Mouse (Mus musculus): ENCODE measurements around the gene Rab31.

The Rab31 gene

DNA sequence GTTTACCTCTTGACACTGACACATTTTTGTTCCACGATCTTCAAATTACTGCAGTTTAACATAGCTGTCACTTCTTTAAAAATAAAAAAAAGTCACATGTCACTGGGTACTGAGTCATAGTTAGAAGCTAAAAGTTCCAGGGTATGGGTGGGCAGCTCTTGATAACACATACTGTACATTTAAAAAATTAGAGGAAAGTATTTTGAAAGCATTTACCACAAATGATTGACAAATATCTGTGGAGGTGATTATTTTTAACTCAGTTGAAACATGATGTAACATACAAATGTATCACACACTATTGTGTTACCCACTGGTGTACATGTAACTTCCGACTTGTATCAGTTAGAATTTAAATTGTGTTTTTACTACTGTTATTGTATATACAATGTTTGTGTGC, 37.5 kb downstream of the Rab31 start:
- no peak for DNase-seq

DNA sequence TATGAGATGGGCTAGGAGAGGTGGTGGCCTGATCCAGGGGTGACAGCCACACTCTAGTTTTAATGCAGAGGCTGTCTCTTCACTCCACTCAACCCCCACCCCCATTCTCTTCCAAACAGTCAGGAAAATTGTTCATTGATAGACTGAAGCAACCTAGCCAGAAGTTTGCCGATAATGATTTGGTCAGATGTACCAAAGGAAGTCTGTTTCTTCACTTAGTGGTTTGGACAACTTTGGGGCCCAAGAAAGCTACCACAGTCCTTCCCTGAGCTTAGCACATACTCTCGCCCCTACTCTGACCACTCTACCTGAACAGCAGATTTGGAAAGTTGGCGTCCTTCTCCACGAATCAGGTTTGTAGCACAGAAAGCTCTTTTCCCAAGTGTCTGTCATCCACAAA, 39.9 kb downstream of the Rab31 start:
- no peak for DNase-seq

DNA sequence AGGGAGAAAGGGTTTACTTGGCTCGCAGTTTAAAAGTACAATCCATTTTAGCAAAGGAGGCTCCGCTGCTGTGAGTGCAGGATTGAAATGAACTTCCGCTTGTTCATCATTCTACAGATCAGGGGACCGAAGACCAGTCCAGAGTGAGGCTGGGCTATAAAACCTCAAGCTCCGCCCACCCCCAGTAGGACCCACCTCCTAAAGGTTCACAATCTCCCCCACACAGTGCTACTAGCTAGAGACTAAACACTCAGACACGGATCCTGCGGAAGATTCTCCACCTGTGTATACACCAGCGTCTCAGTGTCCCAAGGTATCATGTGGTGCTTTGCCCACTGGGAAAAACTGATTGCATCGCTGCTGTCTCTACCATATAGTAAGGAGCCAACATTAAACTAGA, 40.8 kb downstream of the Rab31 start:
- no peak for DNase-seq

DNA sequence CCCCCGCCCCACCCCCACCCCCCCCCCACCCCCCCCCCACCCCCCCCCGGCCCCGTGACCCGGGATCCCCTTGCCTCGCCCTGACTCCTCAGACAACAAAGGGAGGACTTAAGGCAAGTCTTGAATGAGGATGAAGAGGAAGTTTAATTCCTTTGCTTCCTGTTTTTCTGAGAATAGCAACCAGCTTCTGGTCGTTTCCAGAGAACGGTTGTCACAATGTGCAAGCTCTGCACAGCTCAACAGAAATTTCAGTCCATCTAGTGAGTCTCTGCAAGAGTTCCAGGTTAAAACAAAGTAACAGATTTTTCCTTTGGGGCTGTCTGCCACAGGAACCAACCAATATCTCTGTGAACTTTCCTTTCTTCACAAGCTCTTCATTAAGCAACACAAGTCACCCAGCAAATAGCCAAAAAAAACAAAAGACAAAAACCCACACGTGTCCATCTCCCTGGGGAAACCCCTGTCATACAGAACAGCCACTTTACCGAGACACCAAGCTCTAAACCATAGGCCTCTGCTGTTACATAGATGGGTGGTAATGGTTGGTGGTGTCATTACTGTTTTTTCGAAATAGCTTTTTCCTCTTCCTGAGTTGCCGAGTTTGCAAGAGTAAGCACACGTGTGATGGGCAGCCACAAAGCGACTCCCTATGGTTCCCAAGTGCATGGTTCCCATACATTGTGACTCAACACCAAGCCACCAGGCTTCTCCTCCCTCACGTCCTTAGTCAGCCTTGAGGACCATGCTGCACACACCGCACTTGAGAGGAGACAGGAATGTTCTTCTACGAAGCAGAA, 42.4 kb downstream of the Rab31 start:
- DNase-seq: no peak

DNA sequence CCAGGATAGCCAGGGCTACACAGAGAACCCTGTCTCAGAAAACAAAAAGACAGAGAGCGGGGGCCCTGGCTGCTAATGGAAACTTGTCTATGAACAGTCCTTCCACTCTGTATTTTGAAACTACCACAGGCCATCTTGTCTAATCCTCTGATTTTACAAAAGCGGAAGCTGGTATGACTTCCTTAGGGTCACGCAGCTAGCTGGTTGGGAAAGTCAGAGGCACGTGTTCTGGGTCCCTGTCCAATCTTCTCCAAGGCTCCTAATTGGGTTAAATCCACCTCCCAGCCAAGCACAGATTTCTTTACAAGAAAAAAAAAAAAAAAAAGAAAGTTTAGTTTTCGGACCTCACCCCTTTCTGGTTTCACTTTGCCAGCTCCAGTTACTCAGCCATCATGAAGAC, 45.8 kb downstream of the Rab31 start:
- DNase-seq: no peak

DNA sequence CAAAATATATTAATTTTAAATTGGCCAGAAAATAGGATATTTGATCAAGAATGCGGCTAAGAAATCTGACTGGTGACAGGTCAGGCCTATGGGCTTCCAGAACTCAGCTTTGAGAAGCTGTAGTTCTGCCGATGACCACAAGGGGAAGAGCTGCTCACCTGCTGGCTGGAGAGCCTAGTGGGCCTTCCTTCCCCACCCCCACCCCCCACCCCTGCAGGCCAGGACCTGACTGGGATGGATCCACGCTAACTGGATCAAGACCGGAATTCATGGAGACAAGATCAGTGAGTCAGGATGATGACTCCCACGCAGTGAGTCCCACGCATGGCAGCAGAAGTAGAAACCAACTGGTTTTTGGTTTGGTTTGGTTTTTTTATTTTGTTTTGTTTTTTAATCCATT, 46.3 kb downstream of the Rab31 start:
- DNase-seq: no peak

DNA sequence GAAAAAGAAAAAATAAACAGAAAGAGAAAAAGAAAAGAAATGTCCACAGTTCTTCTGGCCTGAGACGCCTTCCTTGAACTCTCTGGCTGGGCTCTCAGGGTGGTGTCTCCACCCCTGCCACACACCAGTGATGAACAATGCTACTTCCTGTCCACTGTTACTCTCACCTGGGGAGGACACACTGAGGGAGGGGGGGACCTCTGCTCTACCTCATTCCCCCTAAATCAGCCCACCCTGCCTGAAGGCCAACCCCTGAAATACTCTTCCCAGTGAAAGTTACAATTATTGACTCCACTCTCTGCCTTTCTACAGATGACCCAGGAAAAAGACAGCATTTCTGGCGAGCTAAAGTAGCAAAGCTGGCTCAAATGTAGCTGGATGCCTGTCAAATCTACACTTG, 46.7 kb downstream of the Rab31 start:
- no peak for DNase-seq

DNA sequence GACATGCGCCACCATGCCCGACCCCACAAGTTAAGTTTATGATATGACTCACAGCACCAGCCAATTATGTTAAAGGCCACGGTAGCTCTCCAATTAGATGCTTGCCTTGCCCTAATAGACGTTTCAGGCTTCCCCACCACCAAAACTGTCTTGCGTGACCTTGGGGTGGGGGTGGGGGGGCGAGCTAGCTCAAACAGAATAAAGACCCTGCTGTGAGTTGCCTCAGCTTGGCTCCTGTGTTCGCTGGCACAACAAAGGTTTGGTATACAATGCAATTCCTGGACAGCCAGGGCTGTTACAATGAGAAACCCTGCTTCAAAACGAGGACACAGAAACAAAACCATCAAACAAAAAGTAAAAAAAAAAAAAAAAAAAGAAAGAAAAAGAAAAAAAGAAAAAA, 47.2 kb downstream of the Rab31 start:
- no peak for DNase-seq

DNA sequence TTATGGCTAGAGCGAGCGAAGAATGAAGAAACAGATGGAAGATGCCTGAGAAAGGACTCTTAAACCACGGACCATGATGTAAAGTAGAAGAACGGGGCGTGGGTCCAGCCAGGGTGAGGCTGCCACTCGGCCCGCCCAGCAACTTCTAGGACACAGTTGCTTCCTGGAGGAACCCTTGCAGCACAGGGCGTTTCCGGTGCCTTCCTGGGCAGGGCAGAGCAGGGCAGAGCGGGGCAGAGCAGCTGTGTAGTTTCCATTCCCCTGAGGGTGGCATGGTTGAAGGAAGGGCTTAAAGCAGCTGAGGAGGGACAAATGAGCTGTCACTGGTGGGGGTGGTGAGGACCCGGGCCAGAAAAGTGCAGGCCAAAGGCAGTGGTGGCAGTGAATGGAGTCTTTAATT, 48.3 kb downstream of the Rab31 start:
- no peak for DNase-seq

DNA sequence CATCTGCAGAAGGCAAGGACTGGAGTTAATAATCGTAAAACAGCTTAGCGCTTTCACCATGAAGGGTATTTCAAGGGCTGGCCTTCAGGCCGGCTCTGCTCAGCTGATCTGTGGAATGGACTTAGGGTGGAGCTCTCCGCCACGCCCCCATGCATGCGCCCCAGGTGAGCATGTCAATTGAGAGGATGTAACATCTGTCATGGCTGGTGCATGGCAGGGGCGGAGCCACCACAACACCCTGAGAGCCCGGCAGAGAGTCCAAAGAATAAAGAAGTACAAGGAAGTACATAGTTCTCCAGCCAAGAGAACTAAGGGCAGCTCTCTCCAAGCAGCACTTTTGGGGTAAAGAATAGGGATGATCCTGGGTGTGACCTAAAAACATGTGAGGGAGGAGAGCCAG, 48.9 kb downstream of the Rab31 start:
- DNase-seq: no peak

DNA sequence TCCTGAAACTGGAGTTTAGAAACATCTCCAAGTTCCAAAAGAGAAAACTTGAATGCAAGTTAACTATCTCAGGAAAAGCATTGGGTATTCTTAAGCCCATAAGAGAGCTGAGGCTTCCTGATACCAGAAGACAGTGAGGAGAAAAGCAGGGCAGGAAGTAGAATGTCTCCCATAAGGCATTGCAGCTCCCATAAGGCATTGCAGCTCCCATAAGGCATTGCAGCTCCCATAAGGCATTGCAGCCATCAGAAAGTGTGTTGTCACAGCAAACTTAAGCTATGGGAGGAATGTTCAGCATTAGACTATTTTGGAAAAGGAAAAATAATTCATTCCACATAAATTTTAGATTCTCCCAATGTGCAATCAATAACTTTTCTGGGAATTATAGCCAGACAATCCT, 51.2 kb downstream of the Rab31 start:
- no peak for DNase-seq

DNA sequence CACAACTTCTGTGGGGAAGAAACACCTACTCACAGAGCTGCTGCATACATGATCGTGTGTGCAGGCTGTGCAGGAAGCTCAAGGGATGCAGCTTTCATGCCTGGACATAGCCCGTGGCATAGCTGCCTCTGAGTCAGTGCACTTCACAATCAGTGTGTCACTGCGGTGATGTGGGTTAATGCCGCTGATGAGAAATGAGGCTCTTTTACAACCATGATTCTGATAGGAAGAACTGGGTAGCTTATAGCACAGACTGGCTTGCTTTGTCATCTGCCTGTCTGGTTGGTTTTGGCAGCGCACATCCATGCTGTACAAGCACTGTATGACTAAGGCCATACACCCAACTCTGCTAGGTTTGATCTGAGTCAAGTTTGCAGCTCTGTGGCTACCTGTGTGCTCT, 52.7 kb downstream of the Rab31 start:
- no peak for DNase-seq

DNA sequence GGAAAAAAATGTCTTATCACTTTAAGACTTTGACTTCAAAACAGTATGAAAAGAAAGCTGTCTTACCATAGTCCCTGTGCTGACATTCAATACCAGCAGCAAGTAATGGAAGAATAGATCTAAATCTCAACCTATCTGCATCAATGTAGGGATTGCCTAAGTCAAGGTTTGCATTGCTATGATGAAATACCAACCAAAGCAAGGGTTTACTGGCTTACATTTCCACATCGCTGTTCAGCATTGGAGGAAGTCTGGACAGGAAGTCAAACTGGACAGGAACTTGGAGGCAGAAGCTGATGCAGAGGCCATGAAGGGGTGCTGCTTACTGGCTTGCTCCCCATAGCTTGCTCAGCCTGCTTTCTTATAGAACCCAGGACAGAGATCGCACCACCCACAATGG, 54.0 kb downstream of the Rab31 start:
- DNase-seq: no peak

DNA sequence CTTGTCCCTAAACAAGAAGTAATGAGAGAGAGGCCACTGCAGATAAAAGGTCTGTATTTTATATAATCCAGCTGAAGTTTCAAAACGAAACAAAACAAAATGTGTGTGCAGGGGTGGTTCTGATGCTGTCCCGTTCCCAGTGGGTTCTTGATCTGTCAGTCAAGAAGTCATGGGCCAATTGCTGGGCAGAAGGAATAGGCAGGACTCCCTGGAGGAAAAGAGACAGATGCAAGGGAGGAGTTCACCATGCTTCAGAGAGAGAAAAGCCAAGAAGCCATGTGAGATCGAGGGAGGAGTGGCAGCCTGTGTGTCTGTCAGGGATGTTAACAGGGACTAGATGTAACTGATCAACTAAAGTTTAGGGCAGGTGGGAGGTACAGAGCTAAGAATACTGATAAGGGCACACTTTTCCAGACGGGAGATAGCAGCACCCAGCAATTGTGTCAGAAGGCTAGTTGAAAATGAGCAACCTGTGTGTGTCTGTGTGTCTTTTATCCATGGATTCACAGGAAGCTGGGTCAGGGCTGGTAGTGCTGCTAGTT, 54.8 kb downstream of the Rab31 start:
- DNase-seq: no peak

DNA sequence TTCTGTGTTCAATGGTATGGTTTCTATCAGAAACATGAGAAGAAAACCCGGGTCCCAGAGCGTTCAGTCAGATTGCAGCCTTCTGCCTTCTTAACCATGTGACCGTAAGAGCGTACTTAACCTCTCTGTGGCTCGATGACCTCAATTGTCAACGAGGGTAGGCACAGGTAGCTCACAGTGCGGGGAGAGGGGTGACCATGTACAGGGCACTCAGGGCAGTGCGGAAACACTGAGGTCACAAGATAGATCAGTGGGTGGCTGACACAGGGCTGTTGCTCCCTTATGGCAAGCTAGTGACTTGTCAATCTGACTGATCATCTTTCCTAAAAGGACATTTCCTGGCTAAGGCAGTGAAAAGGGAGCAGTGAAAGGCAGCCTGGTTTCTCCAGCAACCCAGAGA, 58.5 kb downstream of the Rab31 start:
- DNase-seq: no peak

DNA sequence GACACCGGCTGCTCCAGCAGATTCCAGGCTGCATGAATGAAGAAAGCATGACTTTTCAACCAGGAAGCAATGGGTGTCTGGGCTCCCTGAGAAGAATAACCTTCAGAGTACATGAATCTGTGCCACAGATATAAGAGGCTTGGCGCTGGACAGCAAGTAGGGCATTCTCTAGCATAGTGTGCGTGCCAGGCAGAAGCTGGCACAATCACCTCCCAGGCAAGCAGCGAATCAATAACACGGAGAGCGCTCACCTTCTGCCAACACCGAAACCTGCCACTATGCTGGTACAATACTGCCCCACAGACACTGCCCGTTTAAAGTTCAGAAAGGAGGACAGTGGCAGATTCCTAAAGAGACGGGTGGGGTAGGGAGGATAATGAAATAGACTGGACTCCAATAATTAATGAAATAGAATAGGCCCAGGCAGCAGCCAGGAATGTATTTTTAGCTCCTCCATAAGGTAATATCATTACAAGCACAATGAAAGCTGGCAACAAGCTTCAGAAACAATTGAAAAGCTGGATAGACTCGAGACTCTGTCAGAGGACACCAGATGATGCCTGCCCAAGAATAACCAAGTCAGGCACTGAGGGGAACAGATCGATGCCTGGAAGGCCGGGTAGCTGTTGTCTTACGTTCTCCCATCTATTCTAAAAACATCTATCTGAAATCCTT, 59.6 kb downstream of the Rab31 start:
- DNase-seq: no peak

DNA sequence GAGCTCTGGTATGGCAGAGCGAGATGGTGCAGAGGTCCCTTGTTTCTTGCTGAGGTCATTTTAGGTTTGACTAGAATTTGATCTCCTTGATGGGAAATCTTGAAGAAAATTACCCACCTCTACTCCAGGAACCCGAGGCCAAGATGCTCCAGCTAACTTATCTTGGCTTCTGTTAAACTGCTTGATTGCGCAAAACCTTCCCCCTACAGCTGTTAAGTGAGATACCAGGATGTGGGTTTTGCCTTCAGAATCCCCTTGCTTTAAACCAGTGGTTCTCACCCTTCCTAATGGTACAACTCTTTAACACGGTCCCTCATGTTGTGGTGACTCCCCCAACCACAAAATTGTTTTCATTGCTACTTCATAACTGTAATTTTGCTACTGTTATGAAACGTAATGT, 60.8 kb downstream of the Rab31 start:
- DNase-seq: no peak

DNA sequence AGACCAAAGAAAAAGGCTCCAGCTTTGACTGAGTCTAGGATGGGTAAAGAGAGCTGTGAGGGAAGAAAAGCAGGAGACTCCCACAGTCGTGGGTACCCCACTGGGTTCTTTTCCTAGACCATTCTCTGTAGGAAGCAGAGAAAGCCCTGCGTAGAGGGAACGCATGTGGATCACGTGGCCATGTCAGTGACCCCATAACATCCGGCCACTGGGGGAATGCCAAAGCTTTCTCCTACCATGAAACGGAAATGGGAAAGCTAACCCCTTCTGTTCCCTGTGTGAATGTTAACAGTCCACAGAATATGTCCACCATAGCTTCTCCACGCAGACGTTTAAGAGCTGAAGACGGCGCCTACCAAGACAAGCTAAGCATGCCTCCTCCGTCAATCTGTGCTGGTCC, 62.0 kb downstream of the Rab31 start:
- no peak for DNase-seq

DNA sequence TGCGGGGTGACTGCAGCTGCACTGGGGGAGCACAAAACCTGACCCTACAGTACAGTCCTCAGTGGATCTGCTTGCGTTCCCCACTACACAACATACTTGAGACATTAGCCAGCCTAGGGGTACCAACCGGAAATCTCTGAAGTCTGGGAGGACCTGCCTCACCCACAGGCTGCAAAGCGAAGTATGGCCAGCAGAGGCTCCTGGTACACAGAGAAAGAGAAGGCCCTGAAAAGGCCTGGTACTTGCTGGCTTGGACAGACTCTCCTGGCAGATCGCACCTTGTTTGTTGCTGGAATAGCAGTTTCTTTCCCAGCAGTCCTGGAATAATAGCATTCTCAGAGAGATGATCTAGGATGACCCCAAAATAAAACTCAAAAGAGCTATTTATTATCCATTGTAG, 66.3 kb downstream of the Rab31 start:
- peak; percentile 68 for DNase-seq

DNA sequence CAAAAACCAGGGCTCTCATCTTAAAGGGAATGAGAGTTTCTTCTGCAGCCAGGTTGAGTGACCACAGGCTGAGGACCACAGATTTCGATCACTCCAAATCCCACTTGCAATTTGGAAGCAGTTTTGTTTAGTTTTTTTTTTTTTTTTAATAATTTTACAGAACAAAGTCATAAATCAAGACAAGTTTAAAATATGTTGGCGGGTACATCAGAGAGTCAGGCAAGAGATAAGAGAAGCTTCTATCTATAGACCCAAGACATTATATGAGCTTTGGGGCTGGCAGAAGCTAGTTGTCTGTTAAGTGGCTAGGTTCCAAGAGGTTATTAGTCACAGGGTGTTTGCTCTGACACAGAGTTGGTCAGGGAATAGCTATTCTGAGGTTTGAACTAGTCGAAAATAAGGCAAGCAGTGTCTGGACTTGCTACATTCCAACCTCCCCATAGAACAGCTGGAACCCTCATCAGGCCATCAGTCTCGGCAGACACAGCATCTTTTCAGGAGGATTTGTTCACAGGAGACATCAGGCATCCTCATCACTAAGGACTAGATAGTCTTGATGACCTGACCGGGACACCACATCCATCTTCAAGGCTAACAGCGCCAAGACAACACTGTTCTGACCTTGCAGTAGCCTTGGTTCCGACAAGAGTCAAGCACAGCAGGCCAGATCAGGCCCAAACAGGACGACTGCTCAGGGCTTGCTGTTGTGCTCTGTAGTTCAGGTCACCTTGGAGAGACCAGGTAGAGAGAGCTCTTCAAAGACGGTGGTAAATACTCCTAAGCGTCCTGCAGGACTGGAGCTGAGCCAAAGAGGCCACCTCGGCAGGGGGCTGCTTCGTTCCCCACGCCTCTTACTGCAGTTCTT, 68.8 kb downstream of the Rab31 start:
- DNase-seq: no peak

DNA sequence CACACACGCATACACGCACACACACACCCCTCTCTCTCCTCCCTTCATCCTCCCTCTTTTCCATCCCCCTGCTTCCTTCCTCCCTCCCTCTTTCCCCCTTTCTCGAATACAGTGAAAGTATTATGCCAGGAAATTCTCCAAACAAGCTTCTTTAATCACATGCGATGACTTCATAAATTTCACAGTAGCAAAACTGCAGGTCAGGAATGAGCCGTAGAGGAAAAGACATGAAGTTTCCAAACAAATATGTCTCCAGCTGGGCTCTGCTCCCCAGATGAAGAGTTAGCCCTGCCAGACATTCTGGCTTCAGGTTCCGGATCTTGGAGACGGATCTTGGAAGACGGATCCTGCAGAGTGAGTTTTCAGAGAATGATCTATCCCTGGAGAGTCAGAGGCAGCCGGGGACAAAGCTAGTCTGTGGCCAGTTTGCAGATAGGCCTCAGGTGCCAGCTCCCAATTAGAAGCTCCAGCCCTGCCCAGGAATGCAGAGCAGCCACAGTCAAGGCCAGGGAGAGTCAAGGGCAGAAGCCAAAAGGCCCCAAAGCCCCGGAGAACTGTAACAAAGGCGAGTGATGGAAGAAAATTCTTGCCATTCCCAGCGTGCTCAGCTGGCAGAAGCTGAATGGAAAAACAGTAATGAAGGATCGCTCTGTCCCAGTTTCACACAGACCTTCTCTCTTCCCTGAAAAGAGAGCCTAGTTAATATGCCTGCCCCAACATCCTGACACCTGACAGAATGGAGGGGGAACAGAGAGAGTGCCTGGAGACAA, 70.6 kb downstream of the Rab31 start:
- no peak for DNase-seq

DNA sequence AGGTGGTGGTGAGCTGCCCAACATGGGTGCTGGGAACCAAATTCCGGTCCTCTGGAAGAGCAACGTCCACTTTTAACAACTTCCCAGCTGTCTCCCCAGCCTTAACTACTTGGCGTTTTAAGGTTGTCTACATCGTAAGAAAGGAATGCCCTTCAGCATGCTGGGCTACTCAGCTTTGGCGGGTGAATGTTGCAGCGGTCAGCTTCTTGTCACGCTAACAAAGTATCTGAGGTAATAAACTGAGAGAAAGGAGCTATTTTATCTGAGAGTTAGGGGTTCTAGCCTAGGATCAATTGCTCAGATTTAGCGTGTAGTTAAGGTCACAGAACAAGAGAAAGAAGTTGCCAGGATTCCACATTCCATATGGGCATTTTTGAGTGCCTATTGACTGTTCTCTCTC, 71.2 kb downstream of the Rab31 start:
- DNase-seq: no peak

DNA sequence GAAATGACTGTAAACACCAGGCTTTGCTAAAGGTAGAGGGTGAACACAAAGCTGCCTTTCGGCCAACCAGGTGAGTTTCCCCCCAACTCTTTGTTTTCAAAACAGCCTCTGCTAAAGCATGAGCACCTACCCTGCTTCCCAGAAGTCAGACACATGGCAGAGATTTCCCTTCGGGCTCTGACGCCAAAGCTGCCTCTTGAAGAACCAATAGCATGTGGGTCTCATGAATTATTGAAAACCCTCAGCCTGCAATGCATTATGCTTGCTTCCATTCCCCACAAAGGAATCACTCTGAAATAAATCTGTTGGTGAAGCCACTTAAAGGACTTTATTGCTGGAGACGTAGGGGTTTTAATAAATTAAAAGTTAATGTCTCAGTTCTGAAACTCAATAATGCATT, 72.5 kb downstream of the Rab31 start:
- no peak for DNase-seq

Data from right cerebral cortex, postnatal 4 days (tissue).